Mouse (Mus musculus) forebrain, embryonic 12.5 days (tissue): ENCODE data around the gene Ccdc114. TPM values are rescaled to one million over a fixed set of nuclear protein-coding genes. Genes with fewer than 3 reads are reported as not detected.

Source experiments
- polyA plus RNA-seq: library from polyadenylated mRNA; unstranded; fragments of >200 nt; fragmentation: Nextera tagmentation; extraction: Ambion mirVana; gene quantifications from 2 replicates; pipeline ENCODE4 v1.2.1, GENCODE M21; 2016

The Ccdc114 gene
- polyA plus RNA-seq, 1 experiment from 2014 or later: 4.7 TPM

Other genes with a start within 250 kb of the Ccdc114 start
- 0.23 and 0.33 TPM in 2 replicates for gene Ntn5, start 240.1 kb upstream of the Ccdc114 start, polyA plus RNA-seq
- 0.64 and 0.68 TPM in 2 replicates for gene Sec1, start 229.7 kb upstream of the Ccdc114 start, polyA plus RNA-seq
- gene Car11, start 224.2 kb upstream of the Ccdc114 start, polyA plus RNA-seq: 10.2 and 11.0 TPM in 2 replicates
- 3.8 and 3.9 TPM in 2 replicates for gene Dbp, start 219.0 kb upstream of the Ccdc114 start, polyA plus RNA-seq
- 707 and 745 TPM in 2 replicates for gene Rpl18, start 208.6 kb upstream of the Ccdc114 start, polyA plus RNA-seq
- gene Sphk2, start 206.1 kb upstream of the Ccdc114 start, polyA plus RNA-seq: 26.5 and 30.1 TPM in 2 replicates
- 1.1 and 1.5 TPM in 2 replicates for gene Fam83e, start 202.9 kb upstream of the Ccdc114 start, polyA plus RNA-seq
- gene Spaca4, start 198.3 kb upstream of the Ccdc114 start, polyA plus RNA-seq: not detected in 2 replicates
- 10.2 and 10.8 TPM in 2 replicates for gene Lmtk3, start 140.3 kb upstream of the Ccdc114 start, polyA plus RNA-seq
- 1.5 and 1.9 TPM in 2 replicates for gene Sult2b1, start 139.4 kb upstream of the Ccdc114 start, polyA plus RNA-seq
- gene Cyth2, start 109.5 kb upstream of the Ccdc114 start, polyA plus RNA-seq: 275 and 276 TPM in 2 replicates
- gene Kcnj14, start 99.3 kb upstream of the Ccdc114 start, polyA plus RNA-seq: 0.73 and 0.95 TPM in 2 replicates
- 55.5 and 60.0 TPM in 2 replicates for gene Grwd1, start 93.1 kb upstream of the Ccdc114 start, polyA plus RNA-seq
- gene Kdelr1, start 51.3 kb upstream of the Ccdc114 start, polyA plus RNA-seq: 38.6 and 44.6 TPM in 2 replicates
- gene Grin2d, start 45.7 kb upstream of the Ccdc114 start, polyA plus RNA-seq: 0.33 and 0.47 TPM in 2 replicates
- 0.63 and 0.88 TPM in 2 replicates for gene Syngr4, start 27.4 kb upstream of the Ccdc114 start, polyA plus RNA-seq
- gene Tmem143, start 27.1 kb upstream of the Ccdc114 start, polyA plus RNA-seq: 3.3 and 3.9 TPM in 2 replicates
- 19.9 and 20.5 TPM in 2 replicates for gene Emp3, start 2.7 kb upstream of the Ccdc114 start, polyA plus RNA-seq
- 0.10 and 0.18 TPM in 2 replicates for gene Abcc6, start 106.2 kb downstream of the Ccdc114 start, polyA plus RNA-seq
- 32.8 and 33.2 TPM in 2 replicates for gene Nomo1, start 109.6 kb downstream of the Ccdc114 start, polyA plus RNA-seq
- 0.46 and 0.81 TPM in 2 replicates for gene Kcnj11, start 176.7 kb downstream of the Ccdc114 start, polyA plus RNA-seq